Mouse (Mus musculus) frontal cortex, postnatal 36 days (tissue): ENCODE data around the gene Ttc3.
"Not testable (repeated sequence)": the region's sequence is repeated elsewhere in the genome, so short reads cannot be mapped to it uniquely, and the experiment has no call there.

ENCODE experiments used
- DNase-seq, 2 experiments: peaks; one replicate each; pipeline ENCODE4 v3.0.0; 2022; ENCODE audit warnings: low spot score in 2 of 2

The Ttc3 gene

DNA sequence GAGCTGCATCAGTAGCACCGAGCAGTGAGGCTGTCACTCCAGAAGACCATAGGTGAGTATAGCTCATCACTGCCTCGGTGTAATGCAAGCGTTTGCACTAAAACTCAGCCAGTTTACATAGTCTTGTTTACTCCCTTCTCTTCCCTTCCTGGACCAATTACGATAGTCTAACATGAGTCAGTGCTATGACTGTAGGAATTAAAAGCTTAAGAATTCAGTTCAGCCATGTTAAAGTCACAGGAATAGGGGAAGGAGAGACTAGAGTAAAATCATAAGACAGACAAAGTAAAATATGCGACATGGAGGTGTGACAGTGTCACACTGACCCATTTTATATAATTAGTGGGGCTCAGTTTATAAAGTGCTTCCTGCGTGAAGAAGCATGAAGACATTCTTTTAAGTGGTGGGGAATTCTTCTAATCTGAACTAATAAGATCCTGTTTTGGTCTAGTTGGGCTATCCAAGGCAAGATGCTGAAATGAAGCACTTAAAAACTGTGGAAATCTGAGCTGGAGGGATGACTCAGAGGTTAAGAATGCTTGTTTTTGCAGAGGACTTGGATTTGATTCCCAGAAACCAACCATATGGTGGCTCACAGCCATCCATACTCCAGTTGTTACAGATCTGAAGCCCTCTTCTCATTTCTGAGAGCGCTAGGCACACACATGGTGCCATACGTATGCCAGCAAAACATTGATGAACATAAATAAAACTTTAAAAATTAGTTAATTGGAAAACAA lies 65.2 kb downstream of the Ttc3 start:
- no peak for DNase-seq

- DNase-seq, result no peak
These were observed 66.4 kb downstream of the Ttc3 start for GRCm38 (mm10) chr16:94436801-94437200.

DNA sequence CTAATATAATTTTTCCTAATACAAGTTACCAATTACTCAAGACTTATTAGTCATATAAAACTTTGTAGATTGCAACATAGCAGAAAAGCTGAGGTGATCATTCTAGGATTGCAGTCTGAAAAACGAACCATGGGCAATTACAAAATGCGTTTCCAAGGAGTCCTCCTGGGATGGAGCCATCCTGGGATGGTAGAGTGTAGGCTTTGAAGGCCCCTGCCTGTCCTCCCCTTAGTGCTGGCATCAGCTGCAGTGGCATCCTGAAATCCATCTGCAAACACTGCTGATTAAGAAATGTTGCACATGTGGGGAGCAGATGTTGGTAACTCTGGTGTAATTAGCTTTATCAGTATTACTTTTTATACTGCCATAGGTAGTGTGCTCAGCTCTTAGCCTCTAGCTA lies 70.9 kb downstream of the Ttc3 start:
- DNase-seq, result no peak

GRCm38 (mm10) chr16:94449151-94449550 lies 78.7 kb downstream of the Ttc3 start:
- no peak for DNase-seq

DNA sequence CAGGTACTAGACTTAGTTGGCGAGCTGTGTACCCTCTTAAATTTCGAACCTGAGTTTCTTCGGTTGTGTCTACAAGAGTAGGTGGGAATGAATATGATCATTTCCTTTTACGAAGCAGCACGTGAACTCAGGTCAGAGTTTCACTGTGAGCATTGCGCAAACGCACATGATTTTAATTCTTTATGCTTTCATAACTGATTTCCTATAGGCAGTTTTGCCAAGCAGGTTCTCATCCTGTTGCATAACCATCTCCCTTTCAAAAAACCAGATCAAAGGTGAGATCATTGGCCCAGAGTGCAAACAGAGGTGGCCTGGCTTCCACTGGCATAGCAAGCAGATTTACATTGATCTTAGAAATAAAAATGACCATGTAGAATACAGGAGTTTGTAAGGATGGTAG lies 79.2 kb downstream of the Ttc3 start:
- DNase-seq, result no peak

- no peak for DNase-seq
These were observed 81.4 kb downstream of the Ttc3 start for GRCm38 (mm10) chr16:94451545-94452488.

- no peak for DNase-seq
These were observed 82.3 kb downstream of the Ttc3 start for GRCm38 (mm10) chr16:94452768-94453167.

DNA sequence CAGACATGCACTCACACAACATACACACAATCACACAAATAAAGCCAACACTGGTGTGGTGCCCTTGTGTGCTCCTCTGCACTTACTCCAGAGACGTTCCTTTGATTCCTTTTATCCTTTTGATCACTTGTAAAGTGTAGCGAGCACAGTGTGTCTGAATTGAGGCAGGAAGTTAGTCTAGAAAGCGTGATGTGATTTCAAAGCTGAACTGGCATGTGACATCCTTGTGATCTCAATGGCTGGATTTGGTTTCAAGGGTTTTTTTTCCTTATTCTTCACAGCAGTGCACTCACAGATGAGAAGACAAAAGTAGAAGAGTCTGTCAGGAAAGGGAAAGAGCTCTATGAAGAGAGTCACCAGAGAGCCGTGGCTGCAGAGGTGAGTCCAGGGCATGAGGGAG lies 83.7 kb downstream of the Ttc3 start:
- DNase-seq, result no peak

DNA sequence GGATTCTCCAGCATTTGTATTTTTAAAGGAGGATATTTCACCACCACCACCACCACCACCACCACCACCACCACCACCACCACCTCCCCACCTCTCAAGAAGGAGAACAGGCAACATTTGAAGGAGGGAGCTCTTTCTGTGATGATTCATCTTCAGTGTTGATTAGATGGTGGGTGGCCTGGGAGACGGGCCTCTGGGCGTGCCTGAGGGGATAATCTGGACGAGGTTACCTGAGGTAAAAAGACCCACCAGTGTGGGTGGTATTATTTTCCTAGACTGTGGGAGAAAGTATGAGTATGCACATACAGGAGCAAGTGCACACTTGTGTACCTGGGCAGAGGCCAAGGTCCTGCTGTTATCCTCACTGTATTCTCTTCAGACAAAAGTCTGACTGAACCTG lies 93.6 kb downstream of the Ttc3 start:
- no peak for DNase-seq

DNA sequence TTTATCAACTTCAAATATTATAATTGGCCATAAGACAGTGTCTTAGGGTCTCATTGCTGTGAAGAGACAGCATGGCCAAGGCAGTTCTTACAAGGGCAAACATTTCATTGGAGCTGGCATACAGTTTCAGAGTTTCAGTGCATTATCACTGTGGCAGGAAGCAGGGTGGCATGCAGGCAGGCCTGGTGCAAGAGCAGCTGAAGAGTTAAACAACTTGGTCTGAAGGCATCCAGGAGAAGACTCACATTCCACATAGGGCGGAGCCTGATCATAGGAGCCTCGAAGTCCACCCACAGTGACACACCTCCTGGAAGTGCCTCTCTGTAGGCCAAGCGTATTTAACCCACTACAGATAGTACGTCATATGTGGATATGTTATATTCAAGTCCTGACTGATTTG lies 95.5 kb downstream of the Ttc3 start:
- DNase-seq, result no peak

DNA sequence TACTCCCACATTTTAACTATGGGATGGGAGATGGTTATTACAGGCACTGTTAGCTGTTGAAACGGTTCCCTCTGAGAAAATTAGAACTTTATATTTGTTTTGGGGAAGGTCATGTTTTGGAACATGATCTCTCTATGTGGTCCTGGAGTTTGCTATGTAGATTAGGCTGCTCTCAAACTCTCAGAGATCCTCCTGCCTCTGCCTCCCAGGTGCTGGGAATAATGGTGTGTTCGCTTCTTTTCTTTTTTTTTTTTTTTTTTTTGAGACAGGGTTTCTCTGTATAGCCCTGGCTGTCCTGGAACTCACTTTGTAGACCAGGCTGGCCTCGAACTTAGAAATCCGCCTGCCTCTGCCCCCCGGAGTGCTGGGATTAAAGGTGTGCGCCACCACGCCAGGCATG lies 95.9 kb downstream of the Ttc3 start:
- DNase-seq, result not testable (repeated sequence)

DNA sequence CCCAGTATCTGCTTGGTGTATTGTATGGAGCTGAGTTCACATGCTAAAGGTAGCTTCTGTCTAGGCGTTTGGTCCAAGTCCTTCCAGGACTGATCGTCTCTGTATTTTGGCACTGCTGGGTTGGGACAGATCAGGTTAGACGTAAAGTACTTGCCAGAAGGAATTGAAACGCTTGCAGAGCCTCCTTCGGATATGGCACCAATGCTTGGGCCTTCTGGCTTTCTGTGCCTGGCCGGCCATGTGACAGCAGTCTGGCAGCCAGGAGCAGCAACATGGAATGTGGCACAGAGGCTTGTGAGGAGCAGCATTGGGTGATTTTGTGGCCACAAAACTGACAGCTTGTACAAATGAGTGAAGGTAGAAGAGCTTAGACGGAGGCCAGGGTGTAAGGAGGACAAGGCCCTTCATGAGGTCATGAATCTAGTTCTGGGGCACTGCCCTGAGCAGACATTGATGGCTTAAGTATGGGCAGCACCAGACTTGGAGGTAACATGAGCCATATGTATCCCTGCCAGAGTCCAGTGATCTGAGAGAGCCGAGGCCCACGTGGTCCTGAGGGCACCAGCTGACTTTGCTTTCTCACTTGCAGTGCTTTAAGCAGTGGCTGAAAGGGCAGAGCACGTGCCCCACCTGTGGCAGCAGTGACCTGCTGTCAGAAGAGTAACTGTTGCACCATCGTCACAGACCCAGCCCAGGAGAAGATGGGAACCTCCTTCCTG lies 97.1 kb downstream of the Ttc3 start:
- DNase-seq, result no peak

GRCm38 (mm10) chr16:94468391-94468790 lies 98.0 kb downstream of the Ttc3 start:
- no peak for DNase-seq

- peak; percentile 82 to 90 for DNase-seq
These were observed 102.1 kb downstream of the Ttc3 start for GRCm38 (mm10) chr16:94472515-94472951.

- peak; percentile 42 to 53 for DNase-seq
These were observed 102.8 kb downstream of the Ttc3 start for GRCm38 (mm10) chr16:94473086-94473822.

DNA sequence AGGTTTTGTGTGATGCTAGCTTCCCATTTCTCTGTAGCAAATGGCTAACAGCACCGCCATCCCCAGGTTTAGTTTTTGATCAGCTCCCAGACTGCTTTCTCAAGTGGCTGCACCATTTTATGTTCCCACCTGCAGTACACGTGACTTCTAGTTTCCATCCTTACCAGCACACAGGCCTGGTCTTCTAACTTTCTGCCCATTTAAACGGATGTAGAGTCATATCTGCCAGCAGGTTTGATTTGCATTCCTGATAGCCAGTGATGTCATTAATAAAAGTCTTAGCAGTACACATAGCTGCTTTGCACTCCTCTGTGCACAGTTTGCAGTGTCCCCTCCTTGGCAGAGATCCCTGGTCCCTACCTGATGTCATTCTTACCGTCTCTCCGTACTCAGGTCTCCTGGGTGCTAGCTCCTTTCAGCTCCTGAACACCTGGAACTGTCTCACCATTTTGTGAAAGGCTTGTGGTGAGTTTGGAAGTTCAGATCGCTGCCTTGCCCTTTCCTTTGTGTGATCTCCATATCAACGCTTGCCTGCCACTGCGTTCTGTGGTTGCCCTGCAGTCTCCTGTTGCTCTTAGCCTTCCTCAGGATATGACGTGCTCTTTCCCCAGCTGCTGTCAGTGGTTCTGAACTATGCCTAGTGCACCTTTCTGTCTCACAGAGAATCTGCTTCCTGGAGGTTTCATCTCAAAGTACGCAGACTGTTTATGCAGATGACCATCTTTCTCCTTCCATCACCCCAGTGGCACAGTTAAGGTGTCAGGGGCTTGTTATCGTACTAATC lies 114.5 kb downstream of the Ttc3 start:
- no peak for DNase-seq

DNA sequence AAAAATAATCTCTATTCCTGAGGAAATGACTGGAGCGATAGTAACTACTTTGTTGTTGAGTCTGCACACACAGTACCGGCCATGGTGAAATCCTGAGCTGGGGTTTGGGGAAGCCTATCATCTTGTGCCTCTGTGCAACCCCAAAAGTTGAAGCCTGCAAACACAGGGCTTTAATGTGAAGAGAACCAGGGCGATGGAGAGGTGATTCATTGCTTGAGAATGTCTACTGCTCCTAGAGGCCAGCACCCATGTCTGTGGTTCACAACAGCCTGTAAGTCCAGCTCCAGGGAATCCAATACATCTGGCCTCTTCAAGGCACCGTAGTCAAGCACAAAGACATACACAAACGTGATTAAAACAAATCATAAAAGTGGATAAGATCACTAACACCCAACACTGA lies 116.9 kb downstream of the Ttc3 start:
- no peak for DNase-seq

DNA sequence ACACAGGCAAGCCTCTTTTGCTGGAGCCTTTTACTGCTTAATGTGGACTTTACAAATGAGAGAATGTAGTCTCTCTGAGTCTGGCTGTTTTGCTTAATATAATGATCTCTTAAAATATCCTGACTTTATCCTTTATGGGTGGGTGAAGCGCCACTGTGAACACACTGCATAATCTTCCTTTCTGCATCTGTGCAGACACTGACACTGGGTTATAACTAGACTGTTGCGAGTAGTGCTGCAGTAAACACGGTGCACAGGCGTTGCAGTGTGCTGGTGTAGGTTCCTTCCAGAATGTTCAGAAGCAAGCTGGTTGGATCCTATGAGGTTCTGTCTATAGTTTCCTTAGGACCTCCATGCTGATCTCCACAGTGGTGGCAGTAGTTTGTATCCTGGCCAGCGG lies 118.9 kb downstream of the Ttc3 start:
- DNase-seq, result peak in 1 of 2 experiments; percentile 65

DNA sequence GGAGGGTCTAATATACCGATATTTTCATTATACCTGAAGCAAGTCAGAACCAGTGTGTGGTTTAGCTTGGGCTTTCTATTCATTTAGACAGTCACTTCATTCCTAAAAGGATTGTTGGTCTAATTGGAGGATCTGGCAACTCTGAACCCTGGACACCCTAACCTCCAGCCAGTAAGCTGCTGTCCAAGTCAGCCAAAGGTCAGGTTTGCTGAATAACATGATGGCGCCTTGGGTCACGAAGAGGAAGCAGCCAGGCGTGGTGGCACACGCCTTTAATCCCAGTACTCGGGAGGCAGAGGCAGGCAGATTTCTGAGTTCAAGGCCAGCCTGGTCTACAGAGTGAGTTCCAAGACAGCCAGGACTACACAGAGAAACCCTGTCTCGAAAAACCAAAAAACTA lies 126.8 kb downstream of the Ttc3 start:
- DNase-seq, result not testable (repeated sequence)

GRCm38 (mm10) chr16:94497911-94498310 lies 127.5 kb downstream of the Ttc3 start:
- DNase-seq, result peak; percentile 53 to 63

DNA sequence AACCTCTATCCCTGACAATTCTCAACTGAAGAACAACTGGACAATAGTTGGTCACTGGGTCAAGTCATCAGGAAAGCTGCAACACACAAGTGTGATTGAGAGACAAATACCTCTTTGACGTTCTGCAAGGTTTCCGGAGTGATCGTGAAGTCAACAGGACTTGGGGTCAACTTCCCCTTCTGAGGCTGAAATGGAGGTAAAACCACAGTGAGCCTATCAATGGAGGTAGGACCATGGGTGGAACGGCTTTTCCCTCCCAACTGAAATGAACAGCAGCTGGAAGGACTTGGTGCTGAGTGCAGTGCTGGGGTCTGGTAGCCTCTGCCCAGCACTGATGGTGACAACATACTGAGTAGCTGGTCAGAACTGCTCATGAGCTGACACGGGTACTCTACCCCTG lies 133.8 kb downstream of the Ttc3 start:
- DNase-seq, result no peak
